Mouse (Mus musculus) heart, embryonic 11.5 days (tissue): ENCODE results near the gene Chst11. TPM values are rescaled to one million over a fixed set of nuclear protein-coding genes. Genes with fewer than 3 reads are reported as not detected.

ENCODE experiments used
- ATAC-seq: fragments of 200-750 bp; cut with Nextera tagmentation; replicated peaks from 2 replicates; pipeline ENCODE4 v1.8.0; 2017; ENCODE audit warnings: moderate library complexity; ENCODE audit not compliant: insufficient number of reproducible peaks, low FRiP score, low TSS enrichment
- H3K27ac ChIP-seq: fragments of 300-500 bp; sonication (generic); 2 replicates; pipeline ENCODE4 v1.5.1; 2014; ENCODE audit warnings: mild to moderate bottlenecking, low read depth, low read length
- H3K27me3 ChIP-seq: fragments of 300-500 bp; sonication (generic); 2 replicates; pipeline ENCODE4 v1.6.1; 2014; ENCODE audit warnings: mild to moderate bottlenecking, low read length, mixed read lengths; ENCODE audit not compliant: control insufficient read depth, insufficient read depth
- H3K36me3 ChIP-seq: fragments of 300-500 bp; sonication (generic); 2 replicates; pipeline ENCODE4 v1.6.1; 2014; ENCODE audit warnings: mild to moderate bottlenecking, low read length, moderate library complexity, mixed read lengths; ENCODE audit not compliant: control insufficient read depth, insufficient read depth
- H3K4me1 ChIP-seq: fragments of 300-500 bp; sonication (generic); 2 replicates; pipeline ENCODE4 v1.6.1; 2014; ENCODE audit warnings: low read length; ENCODE audit not compliant: control insufficient read depth, insufficient read depth
- H3K4me2 ChIP-seq: fragments of 300-500 bp; sonication (generic); 2 replicates; pipeline ENCODE4 v1.6.1; 2014; ENCODE audit warnings: mild to moderate bottlenecking, moderate library complexity
- H3K4me3 ChIP-seq: fragments of 300-500 bp; sonication (generic); 2 replicates; pipeline ENCODE4 v1.5.1; 2014; ENCODE audit warnings: low read depth, low read length
- H3K9ac ChIP-seq: fragments of 300-500 bp; sonication (generic); 2 replicates; pipeline ENCODE4 v1.6.1; 2014; ENCODE audit warnings: mild to moderate bottlenecking, low read depth, low read length, moderate library complexity
- H3K9me3 ChIP-seq: fragments of 300-500 bp; sonication (generic); replicated peaks from 2 replicates; pipeline ENCODE4 v1.6.1; 2016; ENCODE audit warnings: low read length; ENCODE audit not compliant: control insufficient read depth
- WGBS: fragments of 180-500 bp; shearing (Covaris S2); extraction: QIAGEN DNeasy Blood & Tissue Kit; methylation state at CpG from one replicate; pipeline ENCODE4 v1.1.7; 2014; ENCODE audit not compliant: insufficient replicate concordance; 5-methylcytosine and 5-hydroxymethylcytosine counted together
- polyA plus RNA-seq: library from polyadenylated mRNA; unstranded; fragments of >200 nt; fragmentation: Nextera tagmentation; extraction: Ambion mirVana; gene quantifications from 2 replicates; pipeline ENCODE4 v1.2.1, GENCODE M21; 2014

Chst11 gene
- polyA plus RNA-seq, 1 experiment from 2014 or later, result 3.1 TPM

GRCm38 (mm10) chr10:83129624-83130218 lies 144.4 kb downstream of the Chst11 start:
- 82% methylated on average over 8 of the region's 8 CpGs for WGBS
- Histone ChIP-seq H3K27me3 (no peaks in the 10 kb centered on the region), H3K9ac (no peak overlapping the region), H3K36me3 (no peaks in the 10 kb centered on the region), H3K4me3 (no peak overlapping the region), H3K27ac (no peak overlapping the region), H3K4me2 (no peak overlapping the region), H3K9me3 (no peaks in the 10 kb centered on the region), H3K4me1 (peaks cover 3% of the 10 kb centered on the region; the same call in 1 of the 2 replicates)
- no peak for ATAC-seq

- H3K9ac ChIP-seq, result no peak overlapping the region
- H3K4me2 ChIP-seq, result no peak overlapping the region
- H3K27me3 ChIP-seq, result no peaks in the 10 kb centered on the region
- no peak overlapping the region for H3K27ac ChIP-seq
- WGBS, result 63% methylated on average over 8 of the region's 8 CpGs
- H3K4me1 ChIP-seq, result peaks cover 3% of the 10 kb centered on the region; the same call in 1 of the 2 replicates
- ATAC-seq, result no peak
- H3K36me3 ChIP-seq, result no peaks in the 10 kb centered on the region
- H3K9me3 ChIP-seq, result no peaks in the 10 kb centered on the region
- no peak overlapping the region for H3K4me3 ChIP-seq
These were observed 145.3 kb downstream of the Chst11 start for GRCm38 (mm10) chr10:83130611-83131010.

GRCm38 (mm10) chr10:83131884-83132283 lies 146.6 kb downstream of the Chst11 start:
- Histone ChIP-seq H3K9ac (no peak overlapping the region), H3K4me3 (no peak overlapping the region), H3K36me3 (no peaks in the 10 kb centered on the region), H3K27me3 (no peaks in the 10 kb centered on the region), H3K9me3 (no peaks in the 10 kb centered on the region), H3K4me1 (no peaks in the 10 kb centered on the region), H3K4me2 (no peak overlapping the region), H3K27ac (no peak overlapping the region)
- no peak for ATAC-seq
- WGBS, result 97% methylated on average over 1 of the region's 1 CpGs

- no peak overlapping the region for H3K4me2 ChIP-seq
- no peaks in the 10 kb centered on the region for H3K36me3 ChIP-seq
- no peak overlapping the region for H3K9ac ChIP-seq
- ATAC-seq, result no peak
- WGBS, result 59% methylated on average over 16 of the region's 16 CpGs
- no peak overlapping the region for H3K27ac ChIP-seq
- H3K9me3 ChIP-seq, result no peaks in the 10 kb centered on the region
- H3K4me3 ChIP-seq, result no peak overlapping the region
- no peaks in the 10 kb centered on the region for H3K4me1 ChIP-seq
- no peaks in the 10 kb centered on the region for H3K27me3 ChIP-seq
These were observed 148.7 kb downstream of the Chst11 start for GRCm38 (mm10) chr10:83133866-83134570.

GRCm38 (mm10) chr10:83134896-83135295 lies 149.6 kb downstream of the Chst11 start:
- no peak for ATAC-seq
- Histone ChIP-seq H3K36me3 (no peaks in the 10 kb centered on the region), H3K4me3 (no peak overlapping the region), H3K27ac (no peak overlapping the region), H3K9ac (no peak overlapping the region), H3K4me2 (no peak overlapping the region), H3K4me1 (no peaks in the 10 kb centered on the region; the same call in 1 of the 2 replicates), H3K27me3 (no peaks in the 10 kb centered on the region), H3K9me3 (no peaks in the 10 kb centered on the region)
- WGBS, result 62% methylated on average over 10 of the region's 10 CpGs

- Histone ChIP-seq H3K9me3 (no peaks in the 10 kb centered on the region), H3K27me3 (no peaks in the 10 kb centered on the region), H3K36me3 (no peaks in the 10 kb centered on the region), H3K9ac (no peak overlapping the region), H3K4me2 (no peak overlapping the region), H3K4me1 (peaks cover 11% of the 10 kb centered on the region), H3K27ac (no peak overlapping the region), H3K4me3 (no peak overlapping the region)
- 80% methylated on average over 1 of the region's 1 CpGs for WGBS
- no peak for ATAC-seq
These were observed 150.7 kb downstream of the Chst11 start for GRCm38 (mm10) chr10:83135963-83136362.

- H3K9ac ChIP-seq, result no peak overlapping the region
- H3K4me1 ChIP-seq, result peaks cover 11% of the 10 kb centered on the region
- no peak for ATAC-seq
- H3K27me3 ChIP-seq, result no peaks in the 10 kb centered on the region
- H3K36me3 ChIP-seq, result no peaks in the 10 kb centered on the region
- H3K4me2 ChIP-seq, result no peak overlapping the region
- H3K27ac ChIP-seq, result no peak overlapping the region
- no peaks in the 10 kb centered on the region for H3K9me3 ChIP-seq
- H3K4me3 ChIP-seq, result no peak overlapping the region
- 69% methylated on average over 7 of the region's 7 CpGs for whole genome bisulfite sequencing
These were observed 151.8 kb downstream of the Chst11 start for GRCm38 (mm10) chr10:83137103-83137502.

- no peak overlapping the region for H3K9ac ChIP-seq
- no peak overlapping the region for H3K4me3 ChIP-seq
- no peak overlapping the region for H3K27ac ChIP-seq
- peaks cover 11% of the 10 kb centered on the region for H3K4me1 ChIP-seq
- no peak for ATAC-seq
- no peaks in the 10 kb centered on the region for H3K27me3 ChIP-seq
- WGBS, result 83% methylated on average over 7 of the region's 7 CpGs
- no peaks in the 10 kb centered on the region for H3K9me3 ChIP-seq
- H3K4me2 ChIP-seq, result no peak overlapping the region
- no peaks in the 10 kb centered on the region for H3K36me3 ChIP-seq
These were observed 154.0 kb downstream of the Chst11 start for GRCm38 (mm10) chr10:83139276-83139675.
